Mouse (Mus musculus): Measurements from ENCODE around the gene Pgc.

The Pgc gene

DNA sequence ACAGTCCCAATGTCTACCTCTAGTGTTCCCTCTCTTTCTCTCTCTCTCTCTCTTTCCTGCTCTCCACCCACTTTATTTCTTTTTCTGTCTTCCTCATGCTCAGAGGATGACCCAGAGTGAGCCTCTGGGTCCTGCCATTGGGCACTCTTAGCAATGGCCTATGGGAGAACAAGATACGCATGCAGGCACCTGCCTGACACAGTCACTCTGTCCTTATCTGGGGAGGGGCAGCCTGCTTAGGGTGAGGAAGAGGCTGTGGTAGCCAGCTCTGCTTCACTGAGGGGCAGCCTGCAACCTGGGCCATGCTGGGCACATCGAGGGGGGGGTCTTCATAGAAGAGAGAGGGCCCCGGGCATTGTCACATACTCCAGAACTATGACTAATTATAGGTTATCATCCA, 23.0 kb downstream of the Pgc start:
- DNase-seq (ENCODE audit: extremely low spot score, low spot score): no peak

DNA sequence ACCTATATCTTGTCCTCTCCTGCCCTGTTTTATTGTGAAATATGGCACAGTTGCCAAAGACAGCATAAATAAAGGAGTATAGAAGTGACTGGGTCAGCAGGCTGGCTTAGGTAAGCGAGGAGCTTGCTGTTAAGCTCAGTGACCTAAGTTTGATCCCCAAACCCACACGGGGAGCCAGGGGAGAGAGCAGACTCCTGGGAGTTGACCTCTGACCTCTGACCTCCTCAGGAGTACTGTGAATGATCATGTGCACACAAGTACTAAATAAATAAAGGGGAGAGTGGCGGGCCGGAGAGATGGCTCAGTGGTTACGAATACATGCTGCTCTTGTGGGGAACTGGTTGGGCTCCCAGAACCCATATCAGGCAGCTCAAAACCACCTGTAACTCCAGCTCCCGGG, 23.5 kb downstream of the Pgc start:
- no peak for DNase-seq (ENCODE audit: extremely low spot score, low spot score)

DNA sequence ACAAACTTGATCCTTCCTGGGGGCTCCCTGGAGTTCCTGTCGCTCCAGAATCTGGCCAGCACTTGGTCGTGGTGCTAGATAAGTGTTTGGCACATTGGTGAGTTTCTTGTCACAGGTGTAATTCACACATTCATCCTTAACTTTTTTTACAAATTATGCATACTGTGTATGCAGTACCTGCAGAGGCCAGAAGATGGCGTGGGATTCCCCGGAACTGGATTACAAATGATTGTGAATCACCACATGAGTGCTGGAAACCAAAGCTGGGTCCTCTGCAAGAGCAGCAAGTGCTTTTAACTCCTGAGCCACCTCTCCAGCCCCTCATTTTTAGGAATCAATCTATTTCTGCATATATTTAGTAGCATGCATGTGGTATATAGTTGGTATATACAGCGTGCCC, 25.2 kb downstream of the Pgc start:
- no peak for DNase-seq (ENCODE audit: extremely low spot score, low spot score)

DNA sequence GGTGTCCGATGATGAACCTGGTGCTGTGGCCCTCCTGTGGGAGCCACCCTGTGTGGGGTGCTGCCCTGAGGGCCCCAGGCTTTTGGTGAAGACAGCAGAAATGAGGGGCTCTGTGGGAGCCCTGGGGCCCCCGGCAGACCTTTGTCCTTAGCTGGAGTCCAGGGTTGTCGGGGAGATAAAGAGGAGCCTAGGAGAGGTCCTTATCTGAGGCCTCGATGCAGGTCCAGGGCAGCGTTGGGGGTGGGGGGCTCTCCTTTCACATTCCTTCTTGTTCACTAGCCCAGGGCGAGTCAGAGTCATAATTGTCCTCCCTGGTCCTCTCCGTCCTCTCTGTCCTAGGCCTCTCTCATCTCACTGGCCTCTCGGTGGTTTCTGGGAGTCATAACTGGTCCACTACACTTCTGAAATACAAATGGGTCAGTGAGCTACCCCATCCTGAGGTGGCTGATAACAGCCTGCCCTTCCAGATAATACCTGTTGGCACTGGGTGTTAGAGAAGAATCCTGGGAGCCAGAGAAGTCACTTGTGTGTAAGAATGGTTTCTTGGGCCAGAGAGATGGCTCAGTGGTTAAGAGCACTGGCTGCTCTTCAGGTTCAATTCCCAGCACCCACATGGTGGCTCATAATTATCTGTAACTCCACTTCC, 26.6 kb downstream of the Pgc start:
- DNase-seq (ENCODE audit: extremely low spot score, low spot score): no peak

DNA sequence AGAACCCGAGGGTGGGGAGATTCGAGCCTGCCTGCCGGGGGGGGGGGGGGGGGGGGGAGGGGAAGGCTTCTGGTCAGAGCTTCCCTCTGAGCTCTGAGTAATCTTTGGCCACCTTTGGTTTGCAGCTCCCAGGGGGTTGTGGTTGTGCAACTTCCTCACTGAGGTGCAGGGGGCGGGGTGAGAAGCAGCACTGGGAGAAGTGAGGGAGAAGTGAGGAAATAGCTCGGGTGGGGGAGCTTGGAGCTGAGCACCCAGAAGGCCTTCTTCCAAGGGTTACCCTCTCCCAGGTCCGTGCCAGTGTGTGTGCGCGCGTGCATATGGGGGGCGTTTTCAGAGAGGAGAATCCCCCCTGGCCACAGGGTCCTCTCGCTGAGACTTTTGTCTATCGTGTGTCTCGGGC, 27.6 kb downstream of the Pgc start:
- no peak for DNase-seq (ENCODE audit: extremely low spot score, low spot score)

DNA sequence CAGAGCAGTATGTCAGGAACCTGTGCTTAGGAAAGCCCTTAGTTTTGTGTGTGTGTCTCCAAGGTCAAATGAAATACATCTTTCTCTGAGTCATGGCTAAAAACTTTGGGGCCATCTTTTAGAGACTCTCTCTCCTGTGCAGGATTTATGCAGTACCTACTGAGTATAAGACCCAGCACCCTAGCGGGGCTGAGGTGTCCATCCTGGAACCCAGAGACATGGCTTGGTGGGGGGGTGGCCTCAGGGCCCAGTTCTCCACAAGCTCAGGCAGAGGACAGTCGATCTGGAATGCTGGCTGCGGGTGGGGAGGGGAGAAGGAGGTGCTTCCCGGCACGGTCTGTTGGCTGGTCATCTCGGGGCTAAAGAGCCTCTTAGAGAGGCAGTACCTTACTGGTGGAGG, 29.7 kb downstream of the Pgc start:
- no peak for DNase-seq (ENCODE audit: extremely low spot score, low spot score)

DNA sequence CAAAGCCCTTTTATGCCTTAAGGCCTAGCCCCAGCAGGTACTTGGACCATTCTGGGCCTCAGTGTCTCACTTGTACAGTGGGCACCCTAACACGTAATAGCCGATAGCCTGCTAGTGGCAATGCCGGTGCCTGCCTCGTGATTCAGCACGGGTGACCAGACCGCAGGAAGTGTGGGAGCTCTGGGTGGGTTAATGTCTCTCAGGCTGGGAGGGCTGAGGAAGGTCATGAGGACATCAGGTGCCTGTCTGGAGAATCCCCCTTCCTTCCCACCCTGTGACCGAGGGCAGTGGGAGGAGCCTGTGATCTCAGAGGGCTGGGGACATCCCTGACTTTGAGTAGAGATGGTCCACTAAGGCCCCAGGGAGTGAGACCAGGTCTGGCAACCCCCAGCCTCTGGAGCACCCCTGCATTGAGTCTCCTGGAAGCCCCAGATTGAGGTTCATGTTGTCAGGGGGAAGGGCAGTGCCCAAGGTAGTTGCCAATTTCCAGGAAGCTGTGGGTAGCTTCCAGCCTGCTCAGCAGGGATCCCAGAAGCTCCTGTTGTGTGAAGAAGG, 30.5 kb downstream of the Pgc start:
- no peak for DNase-seq (ENCODE audit: extremely low spot score, low spot score)

DNA sequence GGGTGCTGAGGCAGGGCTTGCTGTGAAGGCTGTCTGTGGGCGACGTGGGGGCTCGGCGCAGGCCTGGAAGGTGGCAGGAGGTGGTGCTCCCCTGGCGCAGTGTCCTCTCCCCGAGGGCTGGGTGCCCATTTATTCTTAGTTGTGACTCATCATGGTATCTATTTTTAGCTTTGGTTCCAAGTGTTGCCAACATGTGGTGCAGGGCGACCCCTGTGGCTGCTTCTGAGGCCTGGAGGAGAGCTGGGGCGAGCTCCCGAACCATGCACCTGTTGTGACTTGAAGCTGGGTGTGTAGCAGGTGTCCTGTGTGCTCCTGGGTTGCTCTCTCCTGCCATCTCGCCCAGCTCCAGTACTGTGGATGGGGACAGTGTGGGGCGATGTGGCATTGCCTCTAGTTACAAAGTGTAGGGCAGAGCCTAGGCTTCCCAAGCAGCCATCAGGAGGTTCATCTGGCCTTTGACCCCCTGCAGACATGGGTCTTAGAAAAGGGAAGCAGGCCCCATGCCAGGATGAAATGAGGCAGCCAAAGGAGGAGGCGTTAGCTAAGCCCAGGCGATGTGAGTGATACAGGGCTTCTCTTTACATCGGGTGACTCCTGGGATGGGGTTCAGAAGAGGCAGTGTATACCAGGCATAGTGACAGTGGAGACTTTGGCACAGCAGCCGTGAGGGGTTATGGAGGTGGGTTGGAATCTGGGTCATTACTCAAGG, 33.2 kb downstream of the Pgc start:
- no peak for DNase-seq (ENCODE audit: extremely low spot score, low spot score)

DNA sequence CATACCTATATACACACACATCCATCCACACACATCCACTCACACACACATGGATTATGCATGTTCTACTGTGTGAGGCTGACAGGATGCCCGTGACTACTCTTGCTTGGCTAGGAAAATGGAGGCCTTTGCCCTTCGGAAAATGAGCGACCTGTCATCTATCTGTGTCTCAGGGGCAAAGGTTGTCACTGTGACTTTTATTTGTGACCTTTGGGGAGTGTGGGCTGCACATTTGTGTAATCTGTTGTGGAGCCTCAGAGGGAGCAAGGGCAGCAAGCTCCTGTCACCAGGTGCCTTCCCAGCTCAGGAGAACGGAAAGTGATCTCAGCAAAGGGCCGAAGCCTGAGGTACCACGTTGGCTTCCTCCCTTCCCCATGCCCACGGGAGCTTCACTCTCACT, 35.4 kb downstream of the Pgc start:
- DNase-seq (ENCODE audit: extremely low spot score, low spot score): no peak

DNA sequence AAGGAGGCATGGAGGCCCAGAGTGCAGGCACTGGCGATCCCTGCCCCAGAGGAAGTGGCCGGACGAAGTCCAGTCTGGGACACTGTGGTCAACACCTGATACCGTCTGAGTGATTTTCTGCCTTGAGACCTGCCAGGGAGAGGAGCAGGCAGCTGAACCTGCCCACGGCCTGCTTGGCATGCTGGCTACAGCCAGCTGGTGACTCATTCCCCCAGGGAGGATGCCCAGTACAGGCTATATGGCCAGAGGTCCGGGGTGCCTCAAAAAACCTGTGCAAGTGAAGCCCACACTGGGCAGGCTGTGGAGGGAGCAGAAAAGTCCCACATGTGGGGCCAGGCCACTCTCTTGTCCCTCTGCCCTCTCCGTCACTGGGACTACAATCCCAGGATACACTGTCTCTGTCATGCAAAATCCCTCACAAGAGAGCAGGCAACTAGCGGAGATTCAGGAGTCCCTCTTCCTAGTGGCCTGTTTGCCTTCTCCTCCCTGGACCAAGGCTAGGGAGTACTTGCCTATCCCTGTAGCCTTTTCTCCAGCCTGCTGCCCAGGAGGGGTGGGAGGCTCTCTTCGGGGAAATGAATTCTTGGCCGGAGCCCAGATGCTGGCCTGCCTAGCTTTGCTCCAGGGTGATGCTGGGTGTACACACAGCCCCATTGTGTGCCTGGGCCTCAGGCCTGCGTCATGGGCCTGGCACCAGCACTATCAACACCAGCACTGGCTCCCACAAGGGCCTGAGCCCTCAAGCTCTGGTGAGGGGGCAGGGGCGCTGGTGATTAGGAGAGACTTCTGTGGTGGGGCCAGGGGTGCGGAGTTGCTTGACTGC, 36.1 kb downstream of the Pgc start:
- DNase-seq (ENCODE audit: extremely low spot score, low spot score): no peak

DNA sequence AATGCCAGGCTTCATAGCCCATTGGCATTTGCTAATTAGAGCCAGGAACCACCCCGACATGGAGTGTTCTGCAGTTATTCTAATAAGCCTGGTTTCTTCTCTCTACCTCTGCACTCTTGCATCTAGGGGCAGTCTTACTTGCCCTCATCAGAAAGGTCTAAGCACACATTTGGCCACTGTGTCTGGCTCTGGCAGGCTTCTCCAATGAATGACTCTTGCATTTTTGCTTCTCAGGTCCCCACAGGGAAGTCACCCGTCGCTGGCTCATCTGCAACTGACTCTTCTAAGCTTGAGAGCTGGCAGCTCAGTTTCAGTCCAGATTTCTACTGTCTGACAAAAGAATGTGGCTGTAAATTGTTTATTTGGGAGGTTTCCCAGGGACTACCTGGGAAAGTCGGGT, 39.3 kb downstream of the Pgc start:
- DNase-seq (ENCODE audit: extremely low spot score, low spot score): no peak

DNA sequence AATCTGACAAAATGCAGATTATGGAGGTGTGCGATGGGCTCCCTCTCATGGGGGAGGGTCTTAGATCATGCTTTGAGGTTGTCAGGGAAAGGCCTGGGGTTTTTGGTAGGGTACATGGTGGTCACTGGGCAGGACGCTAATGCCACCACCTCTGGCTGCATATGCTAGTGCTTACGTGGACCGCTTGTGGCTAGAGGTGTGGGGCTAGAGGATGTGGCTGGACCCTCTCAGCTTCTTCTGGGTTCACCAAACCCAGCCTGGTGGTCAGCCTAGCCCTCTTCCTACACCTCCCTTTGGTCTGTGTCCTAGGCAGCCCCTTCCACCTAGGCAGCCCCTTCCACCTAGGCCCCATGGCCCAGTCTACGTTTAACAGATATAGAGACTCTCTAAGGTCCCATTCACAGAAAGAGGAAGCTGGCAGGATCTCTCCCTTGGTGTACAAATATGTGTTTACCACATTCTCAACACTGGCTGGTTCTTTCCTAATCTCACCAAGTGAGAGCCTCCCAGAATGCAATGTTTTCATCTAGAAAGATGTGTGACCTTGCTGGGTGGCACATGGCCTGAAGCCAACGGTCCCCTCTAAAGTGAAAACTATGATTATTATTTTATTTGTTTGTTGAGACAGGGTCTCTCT, 39.9 kb downstream of the Pgc start:
- no peak for DNase-seq (ENCODE audit: extremely low spot score, low spot score)

DNA sequence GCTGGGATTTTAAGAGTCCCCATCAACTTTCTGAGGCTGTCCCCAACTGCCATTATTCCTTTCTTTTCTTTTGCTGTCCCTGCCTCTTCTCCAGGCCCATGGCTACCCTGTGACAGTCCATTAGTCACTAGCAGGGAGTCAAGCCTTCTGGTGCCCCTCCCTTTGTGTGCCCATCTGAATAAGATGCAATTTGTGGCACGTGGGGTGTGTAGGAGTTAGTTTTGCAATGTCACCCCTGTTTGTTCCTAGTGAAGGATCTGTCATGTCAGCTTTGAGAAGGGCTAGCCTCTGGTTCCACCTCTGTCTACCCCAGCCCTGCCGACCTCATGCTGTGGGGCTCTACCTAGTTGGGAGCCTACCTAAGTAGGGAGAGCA, 40.4 kb downstream of the Pgc start:
- no peak for DNase-seq (ENCODE audit: extremely low spot score, low spot score)

DNA sequence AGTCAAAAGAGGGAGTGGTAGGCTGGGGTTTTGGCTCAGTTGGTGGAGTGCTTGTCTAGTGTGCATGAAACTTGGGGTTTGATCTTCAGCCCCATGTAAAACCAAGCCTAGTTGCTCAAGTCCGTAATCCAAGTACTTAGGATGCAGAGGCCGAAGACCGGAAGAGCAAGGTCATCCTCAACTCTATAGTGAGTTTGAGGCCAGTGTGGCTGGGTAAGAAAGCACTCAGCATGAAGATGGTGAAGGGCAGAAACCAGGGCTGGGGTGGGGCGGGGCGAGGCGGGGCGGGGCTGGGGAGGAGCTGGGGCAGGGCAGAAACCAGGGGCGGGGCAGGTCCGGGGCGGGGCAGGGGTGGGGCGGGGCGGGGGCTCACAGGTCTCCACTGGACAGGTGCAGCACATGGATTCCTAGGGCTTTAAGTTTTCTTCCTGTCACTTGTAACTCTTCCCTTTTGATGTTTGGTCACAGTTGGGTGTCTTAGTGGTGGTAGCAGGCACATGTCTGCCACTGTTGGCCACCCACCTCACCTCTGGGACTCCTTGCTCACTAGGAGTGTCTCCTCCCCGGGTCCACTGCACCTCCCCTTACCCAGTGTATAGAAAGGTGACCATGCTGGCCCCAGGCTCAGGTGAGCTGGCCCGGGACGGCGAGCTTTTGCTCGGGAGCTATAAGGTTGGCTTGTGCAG, 41.0 kb downstream of the Pgc start:
- DNase-seq (ENCODE audit: extremely low spot score, low spot score): no peak

DNA sequence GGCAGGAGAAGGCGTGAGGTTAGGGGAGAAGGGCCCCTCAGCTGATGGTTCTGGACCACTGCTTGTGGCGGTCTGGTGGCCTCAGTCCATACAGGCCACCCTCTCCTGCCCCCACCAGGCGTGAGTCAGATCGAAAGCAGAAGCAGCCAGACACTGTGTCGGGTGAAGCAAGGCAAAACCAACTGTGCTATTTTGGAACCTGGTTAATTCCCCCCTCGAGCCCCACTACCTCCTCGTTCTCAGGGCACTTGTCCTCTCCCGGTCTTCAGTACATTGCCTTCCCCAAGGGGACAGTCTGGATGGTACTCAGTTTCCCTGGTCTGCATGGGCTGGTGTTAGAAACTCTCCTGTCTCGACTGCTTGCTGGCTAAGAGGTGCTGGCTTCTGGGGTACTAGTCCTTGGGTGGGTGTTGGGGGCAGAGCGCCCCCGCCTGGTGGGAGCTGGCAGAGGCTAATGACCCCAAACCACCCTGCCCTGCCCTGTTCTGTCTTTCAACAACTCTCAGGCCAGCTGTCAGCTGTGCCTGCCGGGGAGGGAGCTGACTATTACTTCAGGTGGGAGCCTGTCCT, 42.1 kb downstream of the Pgc start:
- no peak for DNase-seq (ENCODE audit: extremely low spot score, low spot score)

DNA sequence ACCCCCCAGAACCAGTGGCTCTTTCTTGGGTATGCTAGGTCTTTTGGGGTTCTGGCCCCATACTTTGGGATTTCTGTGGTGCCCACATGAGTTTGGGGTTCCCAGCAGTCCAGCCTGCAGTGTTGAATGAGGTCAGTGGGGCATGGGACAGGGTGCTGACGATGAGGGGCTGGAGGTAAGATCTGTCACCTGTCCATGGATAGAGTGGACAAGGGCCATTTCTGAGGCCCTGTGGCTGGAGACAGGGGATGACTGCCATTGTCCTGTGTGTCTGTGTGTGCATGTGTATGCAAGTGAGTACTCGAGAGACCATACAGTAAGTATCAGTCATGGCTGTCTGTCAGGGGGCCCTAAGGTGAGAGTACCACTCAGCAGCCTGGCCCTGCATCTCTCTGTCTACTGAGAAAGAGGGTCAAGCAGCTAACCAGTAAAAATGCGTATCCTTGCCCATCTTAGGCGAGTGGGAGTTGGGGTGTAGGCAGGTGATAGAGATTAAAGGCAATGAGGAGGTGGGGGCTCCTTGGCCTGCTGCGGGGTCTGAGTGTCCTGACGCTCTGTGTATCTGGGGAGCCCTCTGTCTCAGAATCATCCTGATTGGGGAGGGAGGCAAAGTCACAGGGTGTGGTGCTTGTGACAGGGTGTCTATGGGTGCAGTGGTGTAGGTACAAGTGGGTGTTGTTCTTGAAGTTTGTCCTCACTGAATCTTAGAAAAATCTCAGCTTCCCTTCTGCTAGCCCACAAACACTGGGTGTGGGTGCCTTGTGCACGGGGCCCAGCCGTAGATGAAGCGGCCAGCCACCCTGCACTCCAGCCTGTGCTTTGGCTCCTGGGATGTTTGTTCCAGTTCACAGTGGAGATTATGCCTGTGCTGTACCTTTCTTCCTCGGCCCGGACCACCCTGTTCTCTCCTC, 43.0 kb downstream of the Pgc start:
- no peak for DNase-seq (ENCODE audit: extremely low spot score, low spot score)

DNA sequence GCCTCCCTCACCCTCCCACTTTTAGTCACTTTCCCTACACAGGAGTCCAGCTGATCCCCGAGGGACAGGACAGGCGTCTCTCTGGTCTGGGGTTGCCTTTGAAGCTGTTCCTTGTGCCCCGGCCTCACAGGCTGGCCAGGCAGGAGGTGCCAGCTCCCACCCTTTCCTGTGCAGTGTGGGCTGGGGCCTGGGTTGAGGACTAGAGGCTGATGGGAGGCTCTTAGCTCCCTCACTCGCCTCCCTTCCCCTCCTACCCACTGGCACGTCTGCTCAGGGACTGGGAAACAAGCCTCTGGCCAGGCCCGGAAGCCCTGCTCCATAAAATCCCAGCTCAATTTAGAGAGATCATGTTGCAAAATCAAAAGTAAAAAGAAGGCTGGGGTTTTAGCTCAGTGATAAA, 47.0 kb downstream of the Pgc start:
- DNase-seq (ENCODE audit: extremely low spot score, low spot score): no peak

DNA sequence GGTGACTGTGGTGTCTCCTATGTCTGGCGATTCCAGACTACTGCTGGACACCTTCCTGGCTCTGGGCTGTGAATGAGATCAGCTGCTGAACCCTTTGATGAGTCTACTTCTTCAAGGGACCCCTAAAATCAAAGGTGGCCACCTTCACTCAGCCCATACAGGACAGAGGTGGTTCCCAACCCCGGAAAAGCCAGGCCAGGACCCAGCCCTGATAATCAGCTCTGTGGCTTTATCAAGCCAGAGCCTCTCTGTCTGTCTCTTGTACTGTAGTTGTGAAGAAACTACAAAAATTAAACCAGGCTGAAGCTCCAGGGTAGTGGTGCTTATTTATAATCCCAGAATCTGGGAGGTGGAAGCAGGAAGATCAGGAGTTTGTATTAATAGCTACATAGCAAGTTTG, 50.5 kb downstream of the Pgc start:
- no peak for DNase-seq (ENCODE audit: extremely low spot score, low spot score)

DNA sequence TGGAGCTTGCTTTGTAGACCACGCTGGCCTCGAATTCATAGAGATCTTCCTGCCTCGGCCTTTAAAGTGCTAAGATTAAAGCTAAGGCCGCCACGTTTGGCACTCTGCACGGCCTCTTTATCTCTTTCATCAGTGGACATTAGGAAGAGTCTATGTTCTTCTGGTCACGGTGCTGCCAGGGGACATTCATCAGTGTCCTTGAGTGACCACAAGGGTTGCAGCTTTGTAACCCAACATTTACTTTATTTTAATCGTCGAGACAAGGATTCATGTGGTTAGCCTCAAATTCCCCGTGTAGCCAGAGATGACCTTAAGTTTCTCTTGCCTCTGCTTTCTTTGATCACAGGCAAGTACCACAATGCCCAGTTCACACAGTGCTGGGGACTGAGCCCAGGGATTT, 53.8 kb downstream of the Pgc start:
- DNase-seq (ENCODE audit: extremely low spot score, low spot score): no peak

DNA sequence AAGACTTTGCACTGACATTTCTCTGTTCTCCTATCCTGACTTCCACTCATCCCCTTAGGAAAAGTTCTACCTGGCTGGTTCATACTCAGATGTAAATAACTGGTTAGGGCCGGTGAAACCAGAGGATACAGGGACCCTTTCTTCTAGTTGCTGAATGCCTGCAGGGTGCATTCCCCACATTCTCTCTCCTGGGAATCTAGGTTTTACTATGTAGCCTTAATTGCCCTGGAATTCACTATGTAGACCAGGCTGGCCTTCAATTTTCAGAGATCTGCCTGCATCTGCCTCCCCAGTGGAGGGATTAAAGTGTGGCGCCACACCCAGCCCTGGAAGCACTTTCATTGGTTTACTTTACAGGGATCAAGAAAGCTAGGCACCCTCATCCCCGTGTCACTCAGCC, 55.8 kb downstream of the Pgc start:
- no peak for DNase-seq (ENCODE audit: extremely low spot score, low spot score)
